Mouse (Mus musculus): ENCODE data around the gene Prdx6b.

- TF ChIP-seq CTCF (IDR thresholded peaks at IDR 0.05; ENCODE audit: low read depth) (no peak), EP300 (optimal IDR thresholded peaks at IDR 0.05) (no peak)
Measured at GRCm38 (mm10) chr2:80314854-80315241, 22.6 kb downstream of the Prdx6b start.

All from stomach, postnatal 0 days (tissue).